Mouse (Mus musculus) hindbrain, postnatal 0 days (tissue): Measurements from ENCODE around the gene Ldlrad3. TPM values are rescaled to one million over a fixed set of nuclear protein-coding genes. Genes with fewer than 3 reads are reported as not detected.

Source experiments
- ATAC-seq: fragments of 200-750 bp; cut with Nextera tagmentation; 2 replicates; pipeline ENCODE4 v1.8.0; 2017; ENCODE audit warnings: mild to moderate bottlenecking, moderate TSS enrichment, moderate library complexity
- DNase-seq: peaks from one replicate; pipeline ENCODE4 v3.0.0-alpha.2; 2015; ENCODE audit warnings: low spot score
- H3K27ac ChIP-seq: fragments of 300-500 bp; sonication (generic); 2 replicates; pipeline ENCODE4 v1.5.1; 2014; ENCODE audit warnings: mild to moderate bottlenecking
- H3K27me3 ChIP-seq: fragments of 300-500 bp; sonication (generic); 2 replicates; pipeline ENCODE4 v1.6.1; 2014; ENCODE audit warnings: low read length, mixed read lengths; ENCODE audit not compliant: insufficient read depth
- H3K36me3 ChIP-seq: fragments of 300-500 bp; sonication (generic); 2 replicates; pipeline ENCODE4 v1.6.1; 2014; ENCODE audit warnings: low read length, mixed read lengths; ENCODE audit not compliant: insufficient read depth
- H3K4me1 ChIP-seq: fragments of 300-500 bp; sonication (generic); 2 replicates; pipeline ENCODE4 v1.6.1; 2014; ENCODE audit warnings: antibody characterized with exemption, low read length, mixed read lengths; ENCODE audit not compliant: insufficient read depth
- H3K4me2 ChIP-seq: fragments of 300-500 bp; sonication (generic); 2 replicates; pipeline ENCODE4 v1.6.1; 2014; ENCODE audit warnings: low read depth, mild to moderate bottlenecking, low read length, moderate library complexity, mixed read lengths
- H3K4me3 ChIP-seq: fragments of 300-500 bp; sonication (generic); 2 replicates; pipeline ENCODE4 v1.5.1; 2014; ENCODE audit warnings: low read length
- H3K9ac ChIP-seq: fragments of 300-500 bp; sonication (generic); replicated peaks from 2 replicates; pipeline ENCODE4 v1.6.1; 2014; ENCODE audit warnings: mild to moderate bottlenecking, low read length, moderate library complexity, mixed read lengths
- H3K9me3 ChIP-seq: fragments of 300-500 bp; sonication (generic); 2 replicates; pipeline ENCODE4 v1.6.1; 2016; ENCODE audit warnings: low read length, mixed read lengths
- CTCF ChIP-seq: IDR thresholded peaks from 2 replicates; pipeline ENCODE4 v1.5.1; 2016; ENCODE audit warnings: antibody characterized with exemption, control low read depth, low read depth
- WGBS: fragments of 180-500 bp; shearing (Covaris S2); extraction: QIAGEN DNeasy Blood & Tissue Kit; methylation state at CpG from one replicate; pipeline ENCODE4 v1.1.7; 2014; 5-methylcytosine and 5-hydroxymethylcytosine counted together
- polyA plus RNA-seq: library from polyadenylated mRNA; unstranded; fragments of >200 nt; fragmentation: Nextera tagmentation; extraction: Ambion mirVana; gene quantifications from 2 replicates; pipeline ENCODE4 v1.2.1, GENCODE M21; 2015
- total RNA-seq: library from RNA; depleted of rRNA; stranded (reverse); fragments of >200 nt; gene quantifications from 2 replicates; pipeline ENCODE4 v1.2.3, GENCODE M21; 2014

The Ldlrad3 gene
- total and polyA plus RNA-seq, 2 experiments from 2014 or later: 21.6 to 32.4 TPM

DNA sequence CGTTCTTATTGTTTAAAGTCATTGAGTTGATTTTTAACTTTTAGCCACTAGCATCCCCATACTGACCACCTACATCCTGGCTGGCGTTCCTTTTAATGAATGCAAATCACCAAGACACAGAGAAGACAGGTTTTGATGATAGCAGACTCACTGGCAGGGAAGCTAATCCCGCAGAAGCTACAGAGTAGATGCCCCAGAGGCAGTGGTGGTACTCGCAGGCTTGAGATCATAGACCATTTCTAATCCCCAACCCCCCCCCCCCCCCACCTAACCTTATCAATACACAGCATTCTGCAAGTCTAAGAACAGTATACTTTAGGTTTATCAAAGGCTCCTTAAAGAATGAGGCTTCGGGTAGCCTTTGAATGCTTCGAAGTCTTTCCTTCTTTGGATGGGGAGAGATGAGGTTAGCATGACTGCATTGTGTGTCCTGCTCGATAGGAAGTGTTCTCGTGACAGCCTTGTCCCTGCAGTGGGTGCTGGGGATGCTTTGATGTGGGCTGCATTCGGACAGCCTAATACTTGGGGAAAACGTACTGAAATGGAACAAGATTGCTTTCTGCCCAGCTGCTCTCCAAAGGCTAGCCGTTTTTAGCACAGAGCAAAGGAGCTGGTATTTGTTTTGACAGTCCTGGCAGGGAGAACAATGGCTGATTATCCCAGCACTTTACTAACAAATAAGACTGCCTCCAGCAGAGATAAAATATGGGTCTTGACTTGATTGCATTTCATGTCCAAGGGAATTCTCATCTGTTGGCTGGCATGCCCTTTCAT is 37.4 kb upstream of the Ldlrad3 start:
- H3K9ac ChIP-seq: no peak overlapping the region
- DNase-seq (peak; percentile 44), ATAC-seq (peak; percentile 72)
- peaks cover 3% of the 10 kb centered on the region; the same call in 1 of the 2 replicates for H3K4me1 ChIP-seq
- TF ChIP-seq CTCF: no peak
- H3K4me3 ChIP-seq: no peak overlapping the region
- no peaks in the 10 kb centered on the region for H3K27me3 ChIP-seq
- no peak overlapping the region for H3K4me2 ChIP-seq
- no peaks in the 10 kb centered on the region for H3K36me3 ChIP-seq
- WGBS: 4% methylated on average over 11 of the region's 11 CpGs
- peak overlapping the region; percentile 22 for H3K27ac ChIP-seq
- no peaks in the 10 kb centered on the region for H3K9me3 ChIP-seq

DNA sequence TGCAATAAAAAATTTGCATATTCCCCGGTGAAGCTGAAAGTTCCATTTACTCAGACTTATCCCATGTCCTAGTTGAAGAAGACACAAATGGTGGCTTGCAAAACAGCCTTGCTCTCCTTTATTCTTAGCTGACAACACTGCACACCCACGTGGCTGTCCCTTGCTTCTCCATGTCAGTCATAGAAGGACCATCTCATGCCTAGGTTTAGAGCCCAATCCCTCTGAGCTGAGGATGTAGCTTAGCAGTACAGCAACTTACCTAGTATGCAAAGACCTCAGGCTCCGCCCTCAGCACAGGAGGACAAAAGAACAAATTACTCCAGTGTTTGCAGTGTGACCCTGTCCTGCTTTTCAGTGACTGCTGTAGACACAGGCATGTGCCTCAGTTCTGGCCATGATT is 36.6 kb upstream of the Ldlrad3 start:
- DNase-seq: no peak
- Histone ChIP-seq H3K4me1 (peaks cover 3% of the 10 kb centered on the region; the same call in 1 of the 2 replicates), H3K4me2 (no peak overlapping the region), H3K27ac (0 out of 2 replicates have a peak overlapping the region, but pooled peaks have one; percentile 22), H3K4me3 (no peak overlapping the region), H3K27me3 (no peaks in the 10 kb centered on the region), H3K9ac (no peak overlapping the region), H3K9me3 (no peaks in the 10 kb centered on the region), H3K36me3 (no peaks in the 10 kb centered on the region)
- no peak for ATAC-seq
- WGBS: 68% methylated on average over 3 of the region's 3 CpGs
- no peak for TF ChIP-seq CTCF

DNA sequence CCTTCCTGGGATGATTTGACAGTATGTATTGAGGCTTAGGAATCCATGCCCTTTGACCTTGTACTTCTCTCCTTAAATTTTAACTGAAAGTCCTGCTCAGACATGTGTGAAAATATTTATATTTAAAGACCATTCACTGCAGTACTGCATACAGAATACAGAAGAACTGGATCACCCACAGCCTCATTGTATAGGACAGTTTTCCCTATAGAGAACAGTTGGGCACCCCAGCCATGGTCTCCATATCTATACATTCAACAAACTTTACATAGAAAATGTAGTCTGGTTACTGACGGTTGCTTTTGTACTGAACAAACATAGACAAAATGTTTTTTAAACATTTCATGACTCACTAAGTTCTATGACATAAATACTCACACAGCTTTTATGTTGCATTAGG is 30.6 kb upstream of the Ldlrad3 start:
- no peak for TF ChIP-seq CTCF
- DNase-seq: no peak
- Histone ChIP-seq H3K27me3 (no peaks in the 10 kb centered on the region), H3K4me1 (no peaks in the 10 kb centered on the region), H3K4me3 (no peak overlapping the region), H3K36me3 (no peaks in the 10 kb centered on the region), H3K9ac (no peak overlapping the region), H3K4me2 (no peak overlapping the region), H3K27ac (no peak overlapping the region), H3K9me3 (no peaks in the 10 kb centered on the region)
- WGBS: 98% methylated on average over 1 of the region's 1 CpGs
- ATAC-seq: no peak

DNA sequence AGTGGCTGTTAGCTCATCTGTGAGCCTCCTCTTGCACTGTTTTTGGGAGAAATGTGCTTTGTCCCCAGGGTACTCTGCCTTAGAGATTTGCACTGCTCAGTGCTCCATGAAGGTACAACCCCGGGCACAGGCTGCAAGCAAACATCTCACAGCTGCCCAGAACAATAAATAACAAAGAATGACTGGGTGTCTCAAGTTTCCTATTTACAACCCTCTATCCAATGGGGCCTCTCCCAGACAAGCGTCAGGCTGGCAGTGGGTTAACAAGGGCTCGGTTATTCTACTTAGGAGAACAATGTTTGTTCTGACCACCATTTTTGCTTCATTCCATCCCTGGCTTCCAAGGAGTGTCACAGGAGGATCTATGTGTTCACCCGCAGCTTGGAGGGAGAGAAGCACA is 25.9 kb upstream of the Ldlrad3 start:
- H3K36me3 ChIP-seq: no peaks in the 10 kb centered on the region
- no peaks in the 10 kb centered on the region for H3K9me3 ChIP-seq
- no peaks in the 10 kb centered on the region for H3K27me3 ChIP-seq
- 24% methylated on average over 4 of the region's 4 CpGs for WGBS
- no peak overlapping the region for H3K4me2 ChIP-seq
- H3K27ac ChIP-seq: no peak overlapping the region
- H3K4me3 ChIP-seq: no peak overlapping the region
- DNase-seq (no peak), ATAC-seq (no peak)
- H3K9ac ChIP-seq: no peak overlapping the region
- no peaks in the 10 kb centered on the region for H3K4me1 ChIP-seq
- TF ChIP-seq CTCF: no peak

GRCm38 (mm10) chr2:102205672-102206399 is 19.7 kb upstream of the Ldlrad3 start:
- TF ChIP-seq CTCF: no peak
- Histone ChIP-seq H3K27ac (peak overlapping the region; percentile 38; the same call in 1 of the 2 replicates), H3K4me3 (no peak overlapping the region), H3K27me3 (no peaks in the 10 kb centered on the region), H3K4me2 (peak overlapping the region; percentile 25), H3K4me1 (0 out of 2 replicates have a peak, but pooled peaks cover 6% of the 10 kb centered on the region), H3K9me3 (no peaks in the 10 kb centered on the region), H3K36me3 (no peaks in the 10 kb centered on the region), H3K9ac (peak overlapping the region; percentile 21; the same call in 1 of the 2 replicates)
- peak; percentile 60; the same call in 1 of the 2 replicates for ATAC-seq
- DNase-seq: peak; percentile 33
- WGBS: 7% methylated on average over 14 of the region's 14 CpGs

DNA sequence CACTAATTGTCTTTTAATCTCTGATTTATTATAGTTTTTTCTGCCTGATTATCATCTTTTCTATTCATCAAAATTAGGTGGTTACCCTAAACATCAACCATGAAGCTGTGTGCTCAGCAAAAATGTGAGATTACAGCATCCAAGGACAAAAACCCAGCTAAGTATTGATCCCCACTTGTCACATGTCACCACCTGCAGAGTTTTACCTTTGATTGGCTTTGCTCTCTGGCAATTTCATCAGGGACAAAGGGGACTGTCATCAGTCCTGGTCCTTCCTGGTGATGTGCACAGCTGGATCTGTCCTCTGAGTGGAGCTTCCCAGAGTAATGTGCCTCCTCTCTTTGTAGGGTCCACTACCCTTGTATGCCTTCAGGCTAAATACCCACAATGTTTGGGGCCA is 17.3 kb upstream of the Ldlrad3 start:
- no peak overlapping the region for H3K9ac ChIP-seq
- H3K27ac ChIP-seq: no peak overlapping the region
- no peak overlapping the region for H3K4me3 ChIP-seq
- no peak for ATAC-seq
- no peaks in the 10 kb centered on the region for H3K27me3 ChIP-seq
- TF ChIP-seq CTCF: no peak
- H3K4me1 ChIP-seq: 0 out of 2 replicates have a peak, but pooled peaks cover 6% of the 10 kb centered on the region
- H3K4me2 ChIP-seq: no peak overlapping the region
- no peak for DNase-seq
- no peaks in the 10 kb centered on the region for H3K9me3 ChIP-seq
- H3K36me3 ChIP-seq: no peaks in the 10 kb centered on the region
